Mouse (Mus musculus) midbrain, embryonic 15.5 days (tissue): ENCODE data around the gene Ppp2r5c. TPM values are rescaled to one million over a fixed set of nuclear protein-coding genes. Genes with fewer than 3 reads are reported as not detected.

ENCODE experiments used
- ATAC-seq: fragments of 200-750 bp; cut with Nextera tagmentation; replicated peaks from 2 replicates; pipeline ENCODE4 v1.8.0; 2017; ENCODE audit warnings: moderate TSS enrichment
- H3K27ac ChIP-seq: fragments of 300-500 bp; sonication (generic); 2 replicates; pipeline ENCODE4 v1.5.1; 2015; ENCODE audit warnings: mild to moderate bottlenecking, inconsistent platforms
- H3K27me3 ChIP-seq: fragments of 300-500 bp; sonication (generic); replicated peaks from 2 replicates; pipeline ENCODE4 v1.6.1; 2015; ENCODE audit warnings: inconsistent platforms
- H3K36me3 ChIP-seq: fragments of 300-500 bp; sonication (generic); replicated peaks from 2 replicates; pipeline ENCODE4 v1.6.1; 2015; ENCODE audit warnings: inconsistent platforms
- H3K4me1 ChIP-seq: fragments of 300-500 bp; sonication (generic); 2 replicates; pipeline ENCODE4 v1.6.1; 2015; ENCODE audit warnings: inconsistent platforms
- H3K4me2 ChIP-seq: fragments of 300-500 bp; sonication (generic); 2 replicates; pipeline ENCODE4 v1.6.1; 2015; ENCODE audit warnings: inconsistent platforms, mild to moderate bottlenecking, moderate library complexity
- H3K4me3 ChIP-seq: fragments of 300-500 bp; sonication (generic); 2 replicates; pipeline ENCODE4 v1.5.1; 2015; ENCODE audit warnings: mild to moderate bottlenecking, inconsistent platforms
- H3K9ac ChIP-seq: fragments of 300-500 bp; sonication (generic); 2 replicates; pipeline ENCODE4 v1.6.1; 2015; ENCODE audit warnings: mild to moderate bottlenecking, inconsistent platforms
- H3K9me3 ChIP-seq: fragments of 300-500 bp; sonication (generic); 2 replicates; pipeline ENCODE4 v1.6.1; 2016; ENCODE audit warnings: inconsistent platforms
- WGBS: fragments of 180-500 bp; shearing (Covaris S2); methylation state at CpG from one replicate; pipeline ENCODE4 v1.1.7; 2015; ENCODE audit warnings: mixed read lengths; 5-methylcytosine and 5-hydroxymethylcytosine counted together
- polyA plus RNA-seq: library from polyadenylated mRNA; unstranded; fragments of >200 nt; fragmentation: Nextera tagmentation; extraction: Ambion mirVana; gene quantifications from 2 replicates; pipeline ENCODE4 v1.2.1, GENCODE M21; 2015

Ppp2r5c gene
- 142 and 149 TPM in 2 replicates for polyA plus RNA-seq

GRCm38 (mm10) chr12:110446290-110447170 is at the start of gene Ppp2r5c:
Gene Ppp2r5c, plus strand, starts transcription at chr12:110447120.
- Histone ChIP-seq H3K27me3 (0 out of 2 replicates have a peak, but pooled peaks cover 2% of the 10 kb centered on the region), H3K36me3 (no peaks in the 10 kb centered on the region), H3K9ac (peak within 1 kb of the TSS; percentile 88), H3K4me1 (peaks cover 19% of the 10 kb centered on the region), H3K9me3 (no peaks in the 10 kb centered on the region), H3K4me3 (peak within 1 kb of the TSS; percentile 79), H3K27ac (peak within 1 kb of the TSS; percentile 94), H3K4me2 (peak within 1 kb of the TSS; percentile 68)
- under 1% methylated on average over 69 of the region's 86 CpGs for WGBS
- ATAC-seq, result peak; percentile 97

- H3K4me3 ChIP-seq, result no peak overlapping the region
- H3K9ac ChIP-seq, result no peak overlapping the region
- no peaks in the 10 kb centered on the region for H3K36me3 ChIP-seq
- WGBS, result 27% methylated on average over 8 of the region's 8 CpGs
- no peaks in the 10 kb centered on the region for H3K4me1 ChIP-seq
- no peaks in the 10 kb centered on the region for H3K27me3 ChIP-seq
- ATAC-seq, result 0 out of 2 replicates have a peak, but pooled peaks have one; percentile 30
- no peak overlapping the region for H3K4me2 ChIP-seq
- H3K27ac ChIP-seq, result no peak overlapping the region
- no peaks in the 10 kb centered on the region for H3K9me3 ChIP-seq
Observed at GRCm38 (mm10) chr12:110398351-110398750, 48.6 kb upstream of the Ppp2r5c start.

GRCm38 (mm10) chr12:110399161-110399560 is 47.8 kb upstream of the Ppp2r5c start:
- WGBS, result 89% methylated on average over 6 of the region's 6 CpGs
- no peaks in the 10 kb centered on the region for H3K4me1 ChIP-seq

GRCm38 (mm10) chr12:110400936-110401335 is 46.0 kb upstream of the Ppp2r5c start:
- WGBS, result 93% methylated on average over 5 of the region's 5 CpGs
- H3K4me3 ChIP-seq, result no peak overlapping the region

More at GRCm38 (mm10) chr12:110399161-110399560, 47.8 kb upstream of the Ppp2r5c start:
- no peak for ATAC-seq
- H3K9ac ChIP-seq, result no peak overlapping the region
- no peaks in the 10 kb centered on the region for H3K27me3 ChIP-seq
- no peaks in the 10 kb centered on the region for H3K9me3 ChIP-seq
- H3K4me2 ChIP-seq, result no peak overlapping the region
- no peak overlapping the region for H3K4me3 ChIP-seq
- H3K27ac ChIP-seq, result no peak overlapping the region
- no peaks in the 10 kb centered on the region for H3K36me3 ChIP-seq

GRCm38 (mm10) chr12:110401871-110402270 is 45.0 kb upstream of the Ppp2r5c start:
- Histone ChIP-seq H3K9me3 (no peaks in the 10 kb centered on the region), H3K4me1 (no peaks in the 10 kb centered on the region), H3K27me3 (no peaks in the 10 kb centered on the region), H3K36me3 (no peaks in the 10 kb centered on the region), H3K27ac (no peak overlapping the region), H3K4me2 (no peak overlapping the region), H3K9ac (no peak overlapping the region), H3K4me3 (no peak overlapping the region)
- 93% methylated on average over 4 of the region's 4 CpGs for WGBS
- no peak for ATAC-seq

More at GRCm38 (mm10) chr12:110400936-110401335, 46.0 kb upstream of the Ppp2r5c start:
- Histone ChIP-seq H3K27ac (no peak overlapping the region), H3K27me3 (no peaks in the 10 kb centered on the region), H3K9ac (no peak overlapping the region), H3K9me3 (no peaks in the 10 kb centered on the region), H3K36me3 (no peaks in the 10 kb centered on the region), H3K4me1 (no peaks in the 10 kb centered on the region), H3K4me2 (no peak overlapping the region)
- ATAC-seq, result no peak

GRCm38 (mm10) chr12:110416244-110416643 is 30.7 kb upstream of the Ppp2r5c start:
- WGBS, result 43% methylated on average over 3 of the region's 3 CpGs
- Histone ChIP-seq H3K27me3 (no peaks in the 10 kb centered on the region), H3K4me2 (no peak overlapping the region), H3K9ac (no peak overlapping the region), H3K4me1 (0 out of 2 replicates have a peak, but pooled peaks cover 2% of the 10 kb centered on the region), H3K9me3 (no peaks in the 10 kb centered on the region), H3K4me3 (no peak overlapping the region), H3K27ac (no peak overlapping the region), H3K36me3 (no peaks in the 10 kb centered on the region)
- ATAC-seq, result no peak

GRCm38 (mm10) chr12:110417023-110417986 is 29.6 kb upstream of the Ppp2r5c start:
- Histone ChIP-seq H3K27ac (no peak overlapping the region), H3K4me2 (peak overlapping the region; percentile 17; the same call in 1 of the 2 replicates), H3K4me3 (no peak overlapping the region), H3K4me1 (0 out of 2 replicates have a peak, but pooled peaks cover 2% of the 10 kb centered on the region), H3K9ac (no peak overlapping the region), H3K36me3 (no peaks in the 10 kb centered on the region), H3K9me3 (no peaks in the 10 kb centered on the region), H3K27me3 (no peaks in the 10 kb centered on the region)
- no peak for ATAC-seq
- WGBS, result 52% methylated on average over 28 of the region's 28 CpGs

- 49% methylated on average over 20 of the region's 20 CpGs for WGBS
- Histone ChIP-seq H3K4me1 (0 out of 2 replicates have a peak, but pooled peaks cover 2% of the 10 kb centered on the region), H3K36me3 (no peaks in the 10 kb centered on the region), H3K9ac (no peak overlapping the region), H3K4me2 (no peak overlapping the region), H3K27ac (no peak overlapping the region), H3K27me3 (no peaks in the 10 kb centered on the region), H3K4me3 (no peak overlapping the region), H3K9me3 (no peaks in the 10 kb centered on the region)
- ATAC-seq, result peak; percentile 48
Observed at GRCm38 (mm10) chr12:110417987-110418734, 28.8 kb upstream of the Ppp2r5c start.

- no peaks in the 10 kb centered on the region for H3K27me3 ChIP-seq
- 0 out of 2 replicates have a peak, but pooled peaks cover 2% of the 10 kb centered on the region for H3K4me1 ChIP-seq
- H3K9me3 ChIP-seq, result no peaks in the 10 kb centered on the region
- no peak overlapping the region for H3K27ac ChIP-seq
- peak; percentile 54; the same call in 1 of the 2 replicates for ATAC-seq
- H3K9ac ChIP-seq, result no peak overlapping the region
- no peaks in the 10 kb centered on the region for H3K36me3 ChIP-seq
- 32% methylated on average over 8 of the region's 8 CpGs for WGBS
- no peak overlapping the region for H3K4me3 ChIP-seq
- H3K4me2 ChIP-seq, result no peak overlapping the region
Observed at GRCm38 (mm10) chr12:110418735-110419350, 28.1 kb upstream of the Ppp2r5c start.

- Histone ChIP-seq H3K27me3 (no peaks in the 10 kb centered on the region), H3K4me2 (no peak overlapping the region), H3K4me3 (no peak overlapping the region), H3K9me3 (no peaks in the 10 kb centered on the region), H3K4me1 (0 out of 2 replicates have a peak, but pooled peaks cover 2% of the 10 kb centered on the region), H3K9ac (no peak overlapping the region), H3K36me3 (no peaks in the 10 kb centered on the region), H3K27ac (no peak overlapping the region)
- no peak for ATAC-seq
- 68% methylated on average over 2 of the region's 2 CpGs for WGBS
Observed at GRCm38 (mm10) chr12:110419879-110420278, 27.0 kb upstream of the Ppp2r5c start.

GRCm38 (mm10) chr12:110421361-110421760 is 25.6 kb upstream of the Ppp2r5c start:
- 0 out of 2 replicates have a peak, but pooled peaks cover 2% of the 10 kb centered on the region for H3K4me1 ChIP-seq
- no peak overlapping the region for H3K4me2 ChIP-seq
- H3K27ac ChIP-seq, result no peak overlapping the region
- no peak overlapping the region for H3K4me3 ChIP-seq
- H3K9me3 ChIP-seq, result no peaks in the 10 kb centered on the region
- H3K36me3 ChIP-seq, result no peaks in the 10 kb centered on the region
- no peak for ATAC-seq
- WGBS, result 72% methylated on average over 2 of the region's 3 CpGs
- no peaks in the 10 kb centered on the region for H3K27me3 ChIP-seq
- no peak overlapping the region for H3K9ac ChIP-seq
